Mouse (Mus musculus) cerebellum, adult 2 months (tissue): Measurements from ENCODE around the gene Olfr222.

Source experiments
- CTCF ChIP-seq: fragments of 200-500 bp; IDR thresholded peaks from 2 replicates; pipeline ENCODE4 v1.5.1; 2011; ENCODE audit warnings: low read depth, mild to moderate bottlenecking, control low read depth, low read length, moderate library complexity, borderline replicate concordance; ENCODE audit not compliant: insufficient read depth
- POLR2A ChIP-seq: fragments of 200-500 bp; IDR thresholded peaks from 2 replicates; pipeline ENCODE4 v1.6.1; 2011; ENCODE audit warnings: low read length, control low read depth, borderline replicate concordance; ENCODE audit not compliant: insufficient read depth

DNA sequence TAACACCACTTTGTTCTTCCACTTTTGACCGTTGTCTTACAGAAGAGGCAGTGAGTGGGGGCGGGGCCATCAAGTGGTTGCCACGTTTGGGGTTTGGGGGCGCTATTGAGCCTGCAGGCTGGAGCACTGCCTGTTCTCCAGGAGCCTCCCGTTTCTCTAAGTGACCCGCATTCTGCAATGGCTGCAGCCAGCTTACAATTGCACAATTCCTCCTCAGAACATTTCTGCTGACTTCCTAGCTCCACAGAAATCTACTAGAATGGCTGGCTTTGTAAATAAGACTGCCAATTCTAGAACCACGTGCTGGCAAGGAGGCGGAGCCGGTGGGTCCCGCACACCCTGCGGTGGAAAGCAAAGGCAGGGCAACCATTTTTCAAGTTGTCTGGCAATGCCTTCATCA, 37.6 kb downstream of the Olfr222 start:
- no peak for TF ChIP-seq POLR2A
- no peak for TF ChIP-seq CTCF
